Mouse (Mus musculus) A20 (cell line): ENCODE measurements at regions not wholly inside any gene's neighbourhood (a gene's known extent, or its start where the extent isn't known, plus 50 kb on each side); places are given as distances from the start of the nearest gene placed in this dataset.
A peak's percentile ranks its signal among the peaks of the same experiment; 100 is the strongest.
"Not testable (repeated sequence)": the region's sequence is repeated elsewhere in the genome, so short reads cannot be mapped to it uniquely, and the experiment has no call there.

Source experiments
- DNase-seq: peaks from one replicate; pipeline ENCODE4 v3.0.0-alpha.2; 2011; ENCODE audit warnings: low read depth, low spot score

GRCm38 (mm10) chr1:105900158-105900557, 90.0 kb upstream of the Zcchc2 start:
- no peak for DNase-seq

DNA sequence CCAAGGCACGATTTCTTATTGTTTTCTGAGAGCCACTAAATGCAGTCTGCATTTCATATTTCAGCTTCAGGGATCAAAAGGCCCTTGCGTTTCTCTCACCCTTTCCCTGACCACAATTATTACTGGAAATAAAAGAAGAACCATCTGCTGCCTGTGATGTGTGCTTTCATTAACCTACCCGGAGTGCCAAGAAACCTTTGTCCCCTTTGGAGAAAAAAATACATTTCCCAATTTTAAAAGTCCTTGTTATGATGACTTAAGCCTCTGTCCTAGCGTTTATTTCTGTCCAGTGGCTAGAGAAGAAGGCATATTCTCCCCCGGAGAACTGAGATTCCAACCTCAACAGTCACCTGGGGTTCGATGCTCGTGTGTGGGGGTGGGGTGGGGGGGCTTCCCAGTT, 89.3 kb upstream of the Zcchc2 start:
- DNase-seq, result no peak

DNA sequence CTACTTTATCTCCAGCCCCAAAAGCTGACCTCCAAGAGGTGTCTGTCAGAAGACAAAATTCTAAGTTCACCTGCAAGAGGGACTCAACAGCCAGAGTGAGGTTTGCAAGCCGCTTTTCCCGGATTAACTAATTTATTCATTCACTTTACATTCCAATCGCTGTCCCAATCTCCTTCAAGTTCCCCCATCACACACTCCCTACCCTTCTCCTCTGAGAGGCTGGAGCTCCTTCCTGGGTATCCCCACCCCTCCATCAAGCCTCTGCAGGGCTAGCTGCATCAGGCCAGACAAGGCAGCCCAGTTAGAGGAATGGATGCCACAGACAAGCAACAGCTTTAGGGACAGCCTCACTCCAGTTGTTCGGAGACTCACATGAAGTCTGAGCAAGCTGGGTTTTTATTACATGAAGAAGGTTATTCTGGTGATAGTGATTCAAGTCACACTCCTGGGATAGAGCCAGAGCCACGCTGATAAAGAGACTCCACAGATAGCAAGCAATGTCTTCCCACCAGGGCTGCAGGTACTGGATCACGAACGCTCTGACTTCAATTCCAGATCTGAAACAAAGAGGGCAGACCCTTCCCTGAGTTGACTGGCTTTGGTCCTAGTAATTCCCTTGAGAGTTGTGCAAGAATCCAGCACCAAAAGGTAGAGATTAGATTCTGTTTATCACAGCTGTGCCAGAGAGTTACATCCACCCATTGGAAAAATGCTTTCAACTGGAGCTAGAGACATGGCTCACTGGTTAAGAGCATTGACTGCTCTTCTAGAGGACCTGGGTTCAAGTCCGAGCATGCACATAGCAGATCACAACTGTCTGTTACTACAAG, 86.7 kb upstream of the Zcchc2 start:
- DNase-seq, result no peak

DNA sequence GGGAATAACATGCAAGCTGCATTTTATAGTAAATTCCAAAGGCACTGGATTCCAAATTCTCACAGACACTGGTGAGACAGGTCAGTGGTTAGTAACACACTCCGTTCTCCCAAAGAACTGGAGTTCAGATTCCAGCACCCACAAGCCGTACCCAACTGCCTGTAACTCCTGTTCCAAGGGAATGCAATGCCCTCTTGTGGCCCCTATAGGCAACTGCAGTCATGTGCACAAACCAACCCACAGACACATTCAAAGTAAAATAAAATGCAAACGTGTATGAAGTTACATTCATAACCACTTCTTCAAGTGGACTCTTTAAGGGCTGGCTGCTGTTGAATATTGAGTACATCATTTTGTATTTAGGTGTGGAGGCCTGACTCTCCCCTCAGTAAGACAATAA, 85.5 kb upstream of the Zcchc2 start:
- DNase-seq, result peak; percentile 37

GRCm38 (mm10) chr1:105905785-105906426, 84.3 kb upstream of the Zcchc2 start:
- DNase-seq, result no peak

GRCm38 (mm10) chr1:105906427-105906798, 83.8 kb upstream of the Zcchc2 start:
- peak; percentile 29 for DNase-seq

DNA sequence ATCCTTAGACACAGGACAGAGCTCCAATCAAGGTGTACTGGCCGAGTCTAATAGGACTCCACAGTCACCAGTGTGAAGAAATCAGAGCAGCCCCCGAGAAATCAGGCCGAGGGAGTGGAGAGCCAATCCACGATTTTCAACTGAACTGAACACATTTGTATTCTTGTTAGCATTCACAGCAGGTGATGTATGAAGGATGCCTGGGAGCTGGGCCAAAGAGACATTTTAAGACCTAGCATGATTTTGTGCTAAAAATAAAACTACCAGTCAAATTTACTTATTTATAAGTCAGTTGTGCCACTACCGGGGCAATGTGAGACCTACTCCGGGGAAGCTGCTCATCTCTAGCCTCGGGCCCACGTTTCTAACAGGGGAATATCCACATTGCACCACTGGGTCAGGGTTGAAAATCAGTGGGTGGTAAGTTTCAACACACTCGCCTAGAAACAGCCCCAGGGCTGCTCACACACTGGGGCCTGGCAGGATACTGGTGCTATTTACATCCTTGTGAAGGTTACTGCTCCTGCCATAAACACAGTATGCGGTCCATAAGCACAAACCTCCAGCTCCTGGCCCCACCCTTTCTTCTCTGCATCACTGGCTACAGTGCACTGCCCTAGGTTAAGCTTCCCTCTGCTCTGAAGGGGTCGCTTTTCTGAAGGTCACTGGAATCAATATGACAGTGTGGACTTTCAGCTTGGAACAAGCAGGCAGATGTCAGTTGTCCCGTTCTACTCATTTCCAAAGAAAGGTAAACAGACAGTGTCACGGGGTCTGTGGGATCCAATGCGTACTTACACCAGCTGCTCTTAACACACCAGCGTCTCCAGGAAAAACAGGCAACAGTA, 82.0 kb upstream of the Zcchc2 start:
- DNase-seq, result no peak

DNA sequence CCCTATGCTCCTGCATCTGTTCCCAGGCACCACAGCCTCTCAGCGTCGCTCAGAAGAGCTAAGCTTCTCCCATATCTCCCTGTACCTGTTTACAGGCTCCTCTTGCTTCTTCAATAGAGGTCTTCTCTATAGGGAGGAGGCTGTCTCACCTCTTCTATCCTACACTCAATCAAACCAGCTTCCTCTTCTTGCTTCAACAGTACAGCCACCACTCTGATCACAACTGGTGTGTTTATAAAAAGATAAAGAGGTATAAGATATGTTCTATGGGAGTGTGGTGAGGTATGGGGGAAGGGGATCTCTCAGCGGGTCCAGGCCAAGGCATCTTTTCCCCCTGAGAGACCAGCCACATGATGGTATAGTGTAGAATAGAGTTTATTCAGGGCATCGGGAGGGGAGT, 81.1 kb upstream of the Zcchc2 start:
- no peak for DNase-seq

DNA sequence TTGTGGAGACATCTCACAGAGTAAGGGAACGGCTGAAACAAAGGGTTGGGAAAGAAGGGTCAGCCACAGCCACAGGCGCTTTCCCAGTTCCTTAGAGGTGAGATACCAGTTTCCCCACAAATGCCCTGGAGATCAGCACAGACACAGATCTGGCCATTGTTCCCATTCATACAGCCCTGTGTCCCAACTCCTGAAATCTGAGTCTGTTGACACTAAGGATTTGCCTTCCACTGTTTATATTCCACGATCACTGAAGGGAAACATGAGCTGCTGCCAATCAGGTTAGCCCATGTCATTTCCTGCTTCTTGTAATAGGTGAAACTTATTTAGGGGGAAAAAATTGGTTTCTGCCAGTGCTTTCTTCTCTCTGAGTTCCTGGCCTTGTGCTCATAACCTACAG, 78.5 kb upstream of the Zcchc2 start:
- no peak for DNase-seq

DNA sequence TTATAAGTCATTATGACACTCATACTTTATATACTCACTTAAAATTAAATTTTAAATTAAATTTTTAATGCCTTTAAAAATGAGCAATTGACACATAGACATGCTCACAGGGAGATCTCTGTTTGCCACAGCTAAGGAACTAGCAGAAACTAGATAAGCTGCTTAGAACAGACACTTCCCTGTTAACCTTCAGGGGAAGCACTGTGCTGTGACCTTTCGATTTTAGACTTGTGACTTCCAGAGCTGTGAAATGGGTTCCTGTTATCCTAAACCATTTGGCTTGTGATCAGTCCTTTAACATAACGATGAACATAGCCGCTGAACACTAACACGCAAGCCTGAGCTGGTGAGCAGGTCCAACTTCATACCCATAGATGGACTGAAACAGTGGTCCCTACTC, 68.4 kb upstream of the Zcchc2 start:
- no peak for DNase-seq

GRCm38 (mm10) chr1:105922586-105922985, 67.6 kb upstream of the Zcchc2 start:
- no peak for DNase-seq

DNA sequence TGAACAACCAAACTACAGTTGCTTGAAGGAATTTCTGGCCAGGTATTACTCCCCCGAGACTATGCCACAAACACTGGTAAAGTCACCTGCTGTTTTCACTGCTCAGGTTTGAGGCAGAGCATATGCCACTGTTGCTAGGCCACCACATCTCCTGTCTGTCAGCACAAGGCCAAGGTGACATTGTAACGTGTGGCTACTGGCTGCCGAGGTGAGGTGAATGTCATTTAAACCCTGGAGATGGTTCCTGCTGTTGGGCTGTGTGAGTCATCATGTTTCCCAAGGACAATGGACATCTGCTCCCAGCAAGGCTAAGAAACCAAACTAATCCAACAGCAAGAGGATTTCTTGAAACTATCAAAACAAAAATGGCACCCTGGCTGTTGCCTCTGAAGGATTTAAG, 67.2 kb upstream of the Zcchc2 start:
- no peak for DNase-seq

- no peak for DNase-seq
Measured at GRCm38 (mm10) chr1:105925617-105926370, 64.4 kb upstream of the Zcchc2 start.

DNA sequence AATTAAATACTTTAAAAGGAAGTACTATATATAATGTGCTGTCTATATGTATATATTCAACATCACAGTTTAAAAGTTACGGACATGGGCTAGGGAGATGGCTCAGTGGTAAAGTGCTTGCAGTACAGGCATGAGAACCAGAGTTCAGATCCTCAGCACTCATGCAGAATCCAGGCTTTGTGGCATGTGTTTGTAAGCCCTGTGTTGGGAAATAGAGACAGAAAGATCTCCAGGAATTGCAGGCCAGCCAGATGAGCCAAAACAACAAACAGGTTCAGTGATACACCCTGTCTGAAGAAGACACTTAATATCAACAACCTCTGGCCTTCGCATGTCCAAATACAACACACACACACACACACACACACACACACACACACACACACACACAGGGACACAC, 63.3 kb upstream of the Zcchc2 start:
- DNase-seq, result no peak

DNA sequence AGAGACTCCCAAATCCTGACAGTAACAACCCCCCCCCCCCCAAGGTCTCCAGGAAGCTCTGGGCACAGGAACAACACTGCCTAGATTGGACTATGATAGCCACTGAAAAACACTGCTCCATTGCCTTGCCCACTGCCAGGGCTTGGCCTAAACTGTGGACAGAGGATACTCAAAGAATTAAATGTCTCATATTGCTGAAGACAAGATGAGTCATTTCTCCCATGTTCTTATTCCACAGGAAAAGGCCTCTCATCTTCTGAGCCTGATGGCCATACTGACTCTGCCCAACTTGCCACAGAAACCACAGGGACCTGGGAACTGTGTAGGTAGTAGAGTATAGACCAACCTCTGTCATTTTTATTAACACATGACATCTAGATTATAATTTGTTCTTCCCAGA, 59.4 kb upstream of the Zcchc2 start:
- no peak for DNase-seq

DNA sequence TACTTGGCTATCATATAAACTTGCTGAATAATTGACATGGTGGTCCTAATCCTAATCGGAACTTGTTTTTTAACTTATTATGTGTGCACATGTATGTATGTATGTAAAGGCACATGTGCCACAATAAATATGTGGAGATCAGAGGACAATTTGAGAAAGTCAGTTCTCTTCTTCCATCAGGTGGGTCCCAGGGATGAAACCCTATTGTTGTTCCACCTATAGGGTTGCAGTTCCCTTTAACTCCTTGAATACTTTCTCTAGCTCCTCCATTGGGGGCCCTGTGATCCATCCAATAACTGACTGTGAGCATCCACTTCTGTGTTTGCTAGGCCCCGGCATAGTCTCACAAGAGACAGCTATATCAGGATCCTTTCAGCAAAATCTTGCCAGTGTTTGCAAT, 56.0 kb upstream of the Zcchc2 start:
- DNase-seq, result not testable (repeated sequence)
